Mouse (Mus musculus): ENCODE data around the gene Tsga13.

DNA sequence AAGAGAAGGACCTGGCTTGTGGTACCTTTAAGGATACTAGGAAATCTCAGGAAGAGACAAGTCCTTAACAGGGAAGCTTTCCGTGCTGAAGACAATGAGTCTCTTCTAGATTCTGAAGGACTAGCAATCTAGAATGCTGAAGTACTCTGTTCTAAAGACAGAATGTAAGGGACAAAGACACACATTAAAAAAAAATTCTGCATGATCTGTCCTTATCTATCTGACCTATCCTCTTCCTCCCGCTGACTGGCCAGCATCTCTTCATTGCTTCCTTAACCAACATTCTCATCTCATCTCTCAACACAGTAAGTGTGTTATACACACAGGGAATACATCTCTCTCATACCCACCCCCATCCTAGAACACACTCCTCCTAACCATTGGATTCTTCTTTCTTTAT, at the start of gene Tsga13:
- TF ChIP-seq POLR2A (IDR thresholded peaks at IDR 0.05; ENCODE audit: insufficient read depth, low read depth, low read length) (no peak), CTCF (IDR thresholded peaks at IDR 0.05; ENCODE audit: insufficient read depth, low read depth, low read length) (no peak)
